Mouse (Mus musculus): ENCODE data around the gene Slc35d2.
A peak's percentile ranks its signal among the peaks of the same experiment; 100 is the strongest.

- TF ChIP-seq POLR2A (IDR thresholded peaks at IDR 0.05; ENCODE audit: borderline replicate concordance, control insufficient read depth, low read depth, low read length) (no peak), CTCF (IDR thresholded peaks at IDR 0.05; ENCODE audit: control insufficient read depth, insufficient read depth, low read length) (peak; percentile 27; the same call in 1 of the 2 replicates)
Measured at GRCm38 (mm10) chr13:64093341-64093740, 35.8 kb downstream of the Slc35d2 start.
